Mouse (Mus musculus): Measurements from ENCODE around the gene Nav3. TPM values are rescaled to one million over a fixed set of nuclear protein-coding genes. Genes with fewer than 3 reads are reported as not detected.

The Nav3 gene
- polyA plus RNA-seq, 2 experiments = 0.06 to 0.07 TPM

GRCm38 (mm10) chr10:110159548-110159947, 296.5 kb downstream of the Nav3 start:
- WGBS (ENCODE audit: insufficient replicate concordance) = 53% methylated on average over 1 of the region's 1 CpGs
- TF ChIP-seq EP300 (IDR thresholded peaks at IDR 0.05; ENCODE audit: low read depth) = no peak
- TF ChIP-seq CTCF (IDR thresholded peaks at IDR 0.05; ENCODE audit: low read depth) = no peak
- Histone ChIP-seq H3K9me3 (ENCODE audit: control insufficient read depth, low read length) (no peaks in the 10 kb centered on the region), H3K27me3 (ENCODE audit: control insufficient read depth, insufficient read depth, low read length) (no peaks in the 10 kb centered on the region), H3K4me1 (replicated peaks; ENCODE audit: control insufficient read depth in 2 of 2, insufficient read depth in 2 of 2, low read length in 1 of 2) (no peaks in the 10 kb centered on the region), H3K36me3 (replicated peaks; ENCODE audit: control insufficient read depth, insufficient read depth, low read depth) (no peaks in the 10 kb centered on the region), H3K27ac (no peak overlapping the region), H3K9ac (replicated peaks) (no peak overlapping the region), H3K4me3 (ENCODE audit: insufficient read depth in 1 of 2, low read depth in 2 of 2, low read length in 2 of 2) (no peak overlapping the region), H3K4me2 (ENCODE audit: low read depth) (no peak overlapping the region)
- ATAC-seq (ENCODE audit: insufficient read depth) = no peak
- DNase-seq (ENCODE audit: low read depth in 3 of 3, low spot score in 3 of 3) = no peak

- Histone ChIP-seq H3K4me1 (replicated peaks; ENCODE audit: control insufficient read depth in 2 of 2, insufficient read depth in 2 of 2, low read length in 1 of 2) (no peaks in the 10 kb centered on the region), H3K36me3 (replicated peaks; ENCODE audit: control insufficient read depth, insufficient read depth, low read depth) (no peaks in the 10 kb centered on the region), H3K27ac (no peak overlapping the region), H3K9me3 (ENCODE audit: control insufficient read depth, low read length) (no peaks in the 10 kb centered on the region), H3K4me3 (ENCODE audit: insufficient read depth in 1 of 2, low read depth in 2 of 2, low read length in 2 of 2) (no peak overlapping the region), H3K9ac (replicated peaks) (no peak overlapping the region), H3K27me3 (ENCODE audit: control insufficient read depth, insufficient read depth, low read length) (no peaks in the 10 kb centered on the region), H3K4me2 (ENCODE audit: low read depth) (no peak overlapping the region)
- no peak for DNase-seq (ENCODE audit: low read depth in 3 of 3, low spot score in 3 of 3)
- TF ChIP-seq EP300 (IDR thresholded peaks at IDR 0.05; ENCODE audit: low read depth) (no peak), CTCF (IDR thresholded peaks at IDR 0.05; ENCODE audit: low read depth) (no peak)
- no peak for ATAC-seq (ENCODE audit: insufficient read depth)
- 35% methylated on average over 3 of the region's 3 CpGs for WGBS (ENCODE audit: insufficient replicate concordance)
These were observed 297.9 kb downstream of the Nav3 start for GRCm38 (mm10) chr10:110158122-110158521.

- WGBS (ENCODE audit: insufficient replicate concordance) = 32% methylated on average over 1 of the region's 1 CpGs
- no peak for ATAC-seq (ENCODE audit: insufficient read depth)
- H3K36me3 ChIP-seq (replicated peaks; ENCODE audit: control insufficient read depth, insufficient read depth, low read depth) = no peaks in the 10 kb centered on the region
These were observed 299.6 kb downstream of the Nav3 start for GRCm38 (mm10) chr10:110156412-110156811.

GRCm38 (mm10) chr10:110155494-110155893, 300.5 kb downstream of the Nav3 start:
- TF ChIP-seq CTCF (IDR thresholded peaks at IDR 0.05; ENCODE audit: low read depth) (no peak), EP300 (IDR thresholded peaks at IDR 0.05; ENCODE audit: low read depth) (no peak)
- Histone ChIP-seq H3K36me3 (replicated peaks; ENCODE audit: control insufficient read depth, insufficient read depth, low read depth) (no peaks in the 10 kb centered on the region), H3K27me3 (ENCODE audit: control insufficient read depth, insufficient read depth, low read length) (no peaks in the 10 kb centered on the region), H3K27ac (no peak overlapping the region), H3K4me1 (replicated peaks; ENCODE audit: control insufficient read depth in 2 of 2, insufficient read depth in 2 of 2, low read length in 1 of 2) (no peaks in the 10 kb centered on the region), H3K4me2 (ENCODE audit: low read depth) (no peak overlapping the region), H3K9me3 (ENCODE audit: control insufficient read depth, low read length) (no peaks in the 10 kb centered on the region), H3K9ac (replicated peaks) (no peak overlapping the region), H3K4me3 (ENCODE audit: insufficient read depth in 1 of 2, low read depth in 2 of 2, low read length in 2 of 2) (no peak overlapping the region)
- 24% methylated on average over 2 of the region's 2 CpGs for WGBS (ENCODE audit: insufficient replicate concordance)
- ATAC-seq (ENCODE audit: insufficient read depth) = no peak
- DNase-seq (ENCODE audit: low read depth in 3 of 3, low spot score in 3 of 3) = no peak

More at GRCm38 (mm10) chr10:110156412-110156811, 299.6 kb downstream of the Nav3 start:
- H3K27ac ChIP-seq = no peak overlapping the region
- H3K27me3 ChIP-seq (ENCODE audit: control insufficient read depth, insufficient read depth, low read length) = no peaks in the 10 kb centered on the region
- H3K9ac ChIP-seq (replicated peaks) = no peak overlapping the region
- no peaks in the 10 kb centered on the region for H3K4me1 ChIP-seq (replicated peaks; ENCODE audit: control insufficient read depth in 2 of 2, insufficient read depth in 2 of 2, low read length in 1 of 2)
- H3K9me3 ChIP-seq (ENCODE audit: control insufficient read depth, low read length) = no peaks in the 10 kb centered on the region
- DNase-seq (ENCODE audit: low read depth in 3 of 3, low spot score in 3 of 3) = no peak
- TF ChIP-seq EP300 (IDR thresholded peaks at IDR 0.05; ENCODE audit: low read depth) (no peak), CTCF (IDR thresholded peaks at IDR 0.05; ENCODE audit: low read depth) (no peak)
- no peak overlapping the region for H3K4me2 ChIP-seq (ENCODE audit: low read depth)
- H3K4me3 ChIP-seq (ENCODE audit: insufficient read depth in 1 of 2, low read depth in 2 of 2, low read length in 2 of 2) = no peak overlapping the region

DNA sequence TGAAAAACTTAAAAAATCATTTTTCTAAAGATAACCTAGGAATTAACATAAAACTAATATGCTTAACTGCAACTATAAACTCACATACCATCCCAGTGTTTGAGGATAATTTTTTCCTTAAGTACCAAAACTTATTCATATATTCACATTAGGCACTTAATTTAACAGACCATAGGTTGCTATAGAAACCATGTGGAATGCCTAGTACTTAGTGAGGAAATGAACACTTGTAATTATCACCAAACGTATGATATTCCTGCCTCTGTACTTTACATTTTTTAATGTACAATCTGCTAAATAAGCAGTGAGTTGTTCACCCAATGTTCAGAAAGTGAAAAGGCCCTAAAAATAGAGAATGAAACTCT, 301.1 kb downstream of the Nav3 start:
- TF ChIP-seq CTCF (IDR thresholded peaks at IDR 0.05; ENCODE audit: low read depth) = no peak
- no peak for TF ChIP-seq EP300 (IDR thresholded peaks at IDR 0.05; ENCODE audit: low read depth)
- WGBS (ENCODE audit: insufficient replicate concordance) = 62% methylated on average over 1 of the region's 1 CpGs

More for the DNA sequence above, 301.1 kb downstream of the Nav3 start:
- H3K9me3 ChIP-seq (ENCODE audit: control insufficient read depth, low read length) = no peaks in the 10 kb centered on the region
- H3K4me3 ChIP-seq (ENCODE audit: insufficient read depth in 1 of 2, low read depth in 2 of 2, low read length in 2 of 2) = no peak overlapping the region
- no peak overlapping the region for H3K4me2 ChIP-seq (ENCODE audit: low read depth)
- no peaks in the 10 kb centered on the region for H3K36me3 ChIP-seq (replicated peaks; ENCODE audit: control insufficient read depth, insufficient read depth, low read depth)
- H3K27me3 ChIP-seq (ENCODE audit: control insufficient read depth, insufficient read depth, low read length) = no peaks in the 10 kb centered on the region
- no peak for ATAC-seq (ENCODE audit: insufficient read depth)
- no peaks in the 10 kb centered on the region for H3K4me1 ChIP-seq (replicated peaks; ENCODE audit: control insufficient read depth in 2 of 2, insufficient read depth in 2 of 2, low read length in 1 of 2)
- no peak for DNase-seq (ENCODE audit: low read depth in 3 of 3, low spot score in 3 of 3)
- H3K27ac ChIP-seq = no peak overlapping the region
- no peak overlapping the region for H3K9ac ChIP-seq (replicated peaks)
